Mouse (Mus musculus): Measurements from ENCODE around the gene Nbeal2. TPM values are rescaled to one million over a fixed set of nuclear protein-coding genes. Genes with fewer than 3 reads are reported as not detected.

The Nbeal2 gene
- polyA plus RNA-seq, 1 experiment from 2014 or later = 4.8 TPM

DNA sequence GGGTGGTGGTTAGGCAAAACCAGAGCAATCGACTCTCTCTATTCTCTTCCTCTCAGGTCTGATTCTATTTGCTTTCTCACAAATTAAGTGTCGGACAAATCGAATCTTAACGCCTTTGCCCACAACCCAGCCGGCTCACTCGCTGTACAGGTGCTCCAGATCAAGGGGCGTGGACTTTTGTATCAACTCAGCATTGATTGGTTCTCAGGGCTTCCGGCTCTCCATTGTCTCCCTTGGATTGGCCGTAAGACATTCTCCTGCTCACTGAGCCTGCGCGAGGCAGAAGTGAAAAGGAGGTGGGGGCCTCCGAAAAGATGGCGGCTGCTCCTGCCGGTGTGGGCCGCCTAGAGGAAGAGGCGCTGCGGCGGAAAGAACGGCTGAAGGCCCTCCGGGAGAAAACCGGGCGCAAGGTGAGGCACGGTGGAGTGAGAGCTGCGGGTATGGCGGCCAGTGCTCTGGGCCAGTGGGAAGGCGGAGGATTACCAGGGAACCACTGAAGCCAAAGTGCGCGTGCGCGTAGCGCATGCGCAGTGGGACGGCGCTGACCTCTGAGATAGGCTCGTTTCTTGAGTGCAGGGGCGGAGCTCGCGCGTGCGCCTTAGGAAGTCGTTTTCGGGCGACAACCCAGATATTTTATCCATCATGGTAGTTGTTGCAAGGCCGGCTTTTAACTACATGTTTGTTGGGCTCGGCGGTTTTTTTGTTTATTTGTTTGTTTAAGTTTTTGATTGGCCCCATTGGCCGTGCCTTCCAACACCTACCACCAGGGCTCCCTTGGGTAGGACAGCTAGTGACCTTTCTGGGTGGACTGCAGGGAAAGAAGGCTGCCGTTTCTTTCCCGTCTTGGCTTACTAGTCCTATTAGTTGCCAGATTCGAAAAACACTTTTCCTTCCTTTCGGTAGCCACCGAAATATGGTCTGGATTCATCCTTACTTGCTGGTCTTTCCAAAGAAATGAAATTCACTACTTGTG lies 2.6 kb upstream of the Nbeal2 start, which contains the start of gene Ccdc12:
Gene Ccdc12 (plus strand): TSS at position 255 of the 973 bp plus-strand sequence.
- H3K27me3 ChIP-seq (ENCODE audit: control insufficient read depth, insufficient read depth, low read length) = no peaks in the 10 kb centered on the region
- H3K36me3 ChIP-seq (ENCODE audit: control insufficient read depth, insufficient read depth, low read length) = no peaks in the 10 kb centered on the region
- H3K4me1 ChIP-seq (ENCODE audit: control insufficient read depth, insufficient read depth, low read length) = peaks cover 8% of the 10 kb centered on the region; the same call in 1 of the 2 replicates
- H3K9ac ChIP-seq (replicated peaks; ENCODE audit: low read depth, low read length) = peak within 1 kb of the TSS; percentile 74
- H3K9me3 ChIP-seq (ENCODE audit: control insufficient read depth, low read length) = no peaks in the 10 kb centered on the region
- H3K4me3 ChIP-seq (ENCODE audit: low read depth, low read length) = peak within 1 kb of the TSS; percentile 50
- under 1% methylated on average over 52 of the region's 52 CpGs for WGBS
- H3K27ac ChIP-seq (ENCODE audit: low read depth, low read length) = peak within 1 kb of the TSS; percentile 91
- H3K4me2 ChIP-seq (ENCODE audit: low read depth, low read length) = peak within 1 kb of the TSS; percentile 72
- ATAC-seq (ENCODE audit: low read depth) = peak; percentile 98

DNA sequence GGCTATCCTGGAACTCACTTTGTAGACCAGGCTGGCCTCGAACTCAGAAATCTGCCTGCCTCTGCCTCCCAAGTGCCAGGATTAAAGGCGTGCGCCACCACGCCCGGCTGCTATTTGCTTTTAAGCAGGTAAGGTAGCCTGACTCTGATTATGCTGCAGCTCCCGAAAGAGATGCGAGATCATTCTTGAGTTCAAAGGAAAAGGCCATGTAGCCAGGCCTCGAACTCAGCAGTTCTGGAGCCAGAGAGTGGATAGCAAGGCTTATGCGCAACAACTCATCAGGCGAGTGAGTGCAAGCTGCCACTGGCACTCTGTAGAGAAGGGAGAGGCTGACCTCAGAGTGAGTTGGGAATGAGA lies 1.7 kb upstream of the Nbeal2 start:
- peak overlapping the region; percentile 78 for H3K27ac ChIP-seq (ENCODE audit: low read depth, low read length)
- H3K27me3 ChIP-seq (ENCODE audit: control insufficient read depth, insufficient read depth, low read length) = no peaks in the 10 kb centered on the region
- WGBS = 88% methylated on average over 10 of the region's 10 CpGs
- peaks cover 8% of the 10 kb centered on the region; the same call in 1 of the 2 replicates for H3K4me1 ChIP-seq (ENCODE audit: control insufficient read depth, insufficient read depth, low read length)
- H3K36me3 ChIP-seq (ENCODE audit: control insufficient read depth, insufficient read depth, low read length) = no peaks in the 10 kb centered on the region
- H3K4me2 ChIP-seq (ENCODE audit: low read depth, low read length) = peak overlapping the region; percentile 53
- peak overlapping the region; percentile 50; the same call in 1 of the 2 replicates for H3K4me3 ChIP-seq (ENCODE audit: low read depth, low read length)
- ATAC-seq (ENCODE audit: low read depth) = no peak
- no peaks in the 10 kb centered on the region for H3K9me3 ChIP-seq (ENCODE audit: control insufficient read depth, low read length)
- H3K9ac ChIP-seq (replicated peaks; ENCODE audit: low read depth, low read length) = 0 out of 2 replicates have a peak overlapping the region, but pooled peaks have one; percentile 37

DNA sequence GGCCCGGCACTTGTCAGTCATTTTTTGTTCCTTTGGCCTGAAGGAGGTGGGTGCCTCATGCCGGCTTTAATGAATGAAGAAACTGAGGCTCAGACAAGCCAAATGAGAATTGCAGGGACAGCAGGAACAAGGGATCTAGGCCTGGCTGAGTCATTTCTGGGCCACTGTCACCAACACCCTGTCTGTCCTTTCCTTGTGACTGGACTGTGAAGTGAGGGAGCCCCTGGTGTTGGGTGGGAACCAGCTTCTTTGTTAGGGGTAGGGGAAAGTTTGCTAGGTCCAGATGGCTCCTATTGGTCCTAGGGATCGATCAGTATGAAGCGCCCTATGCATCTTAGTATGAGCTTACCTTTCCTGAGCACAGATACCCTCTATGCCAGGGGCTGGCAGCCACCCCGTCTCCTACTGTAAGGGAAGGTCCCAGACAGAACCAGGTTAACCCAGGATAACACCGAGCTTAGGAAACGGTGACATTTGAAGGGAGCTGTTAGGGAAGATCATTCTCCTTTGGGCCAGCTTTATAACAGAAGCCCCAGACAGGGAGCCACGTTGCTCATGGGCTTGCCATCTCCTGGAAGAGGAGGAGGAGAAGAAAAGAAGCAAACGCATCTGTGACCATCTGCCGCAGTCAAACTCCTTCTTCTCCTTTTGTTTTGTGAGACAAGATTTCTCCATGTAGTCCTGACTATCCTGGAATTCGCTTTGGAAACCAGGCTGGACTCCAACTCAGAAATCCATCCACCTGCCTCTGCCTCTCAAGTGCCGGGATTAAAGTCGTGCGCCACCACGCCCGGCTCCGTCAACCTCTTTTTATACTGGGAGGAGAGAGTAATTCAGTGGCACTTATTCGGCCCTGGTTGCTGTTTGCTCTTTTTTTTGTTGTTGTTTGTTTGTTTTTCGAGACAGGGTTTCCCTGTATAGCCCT lies 1.0 kb upstream of the Nbeal2 start:
- peaks cover 8% of the 10 kb centered on the region; the same call in 1 of the 2 replicates for H3K4me1 ChIP-seq (ENCODE audit: control insufficient read depth, insufficient read depth, low read length)
- no peaks in the 10 kb centered on the region for H3K36me3 ChIP-seq (ENCODE audit: control insufficient read depth, insufficient read depth, low read length)
- H3K27me3 ChIP-seq (ENCODE audit: control insufficient read depth, insufficient read depth, low read length) = no peaks in the 10 kb centered on the region
- no peak overlapping the region for H3K4me3 ChIP-seq (ENCODE audit: low read depth, low read length)
- no peak overlapping the region for H3K9ac ChIP-seq (replicated peaks; ENCODE audit: low read depth, low read length)
- H3K4me2 ChIP-seq (ENCODE audit: low read depth, low read length) = peak overlapping the region; percentile 82
- H3K27ac ChIP-seq (ENCODE audit: low read depth, low read length) = no peak overlapping the region
- H3K9me3 ChIP-seq (ENCODE audit: control insufficient read depth, low read length) = no peaks in the 10 kb centered on the region
- ATAC-seq (ENCODE audit: low read depth) = no peak
- WGBS = 82% methylated on average over 19 of the region's 19 CpGs

DNA sequence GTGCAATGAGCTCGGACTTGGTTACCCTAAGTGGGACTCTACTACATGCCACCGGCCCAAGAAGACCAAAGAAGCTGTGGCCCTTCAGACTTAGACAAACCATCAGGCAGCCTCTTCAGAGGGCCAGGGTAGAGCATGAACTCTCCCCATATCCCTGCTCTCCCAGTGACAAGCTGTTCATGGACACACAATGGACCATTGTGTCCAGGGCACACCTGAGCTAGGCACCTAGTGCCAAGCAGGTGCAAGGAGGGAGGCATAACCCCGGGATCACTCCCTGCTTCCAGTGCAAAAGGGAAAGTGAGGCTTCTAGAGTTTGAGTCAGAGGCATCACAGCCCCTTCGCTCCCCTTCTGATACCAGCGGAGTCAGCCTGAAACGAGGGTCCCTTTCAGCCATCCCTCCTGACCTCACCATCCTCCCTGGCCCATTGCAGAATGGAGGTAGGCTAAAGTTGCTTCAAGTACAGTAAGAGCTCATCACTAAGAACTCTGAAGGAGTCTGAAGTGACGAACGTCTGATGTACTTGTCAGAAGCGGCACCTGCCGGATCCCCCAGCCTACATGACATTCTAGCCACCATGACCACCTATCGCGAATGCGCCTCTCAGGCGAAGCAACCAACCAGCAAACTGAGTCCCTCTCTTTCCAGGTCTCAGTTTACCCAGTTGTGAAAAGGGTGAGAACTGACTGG lies 852 bp downstream of the Nbeal2 start:
- no peaks in the 10 kb centered on the region for H3K36me3 ChIP-seq (ENCODE audit: control insufficient read depth, insufficient read depth, low read length)
- H3K4me1 ChIP-seq (ENCODE audit: control insufficient read depth, insufficient read depth, low read length) = peaks cover 8% of the 10 kb centered on the region; the same call in 1 of the 2 replicates
- no peak overlapping the region for H3K27ac ChIP-seq (ENCODE audit: low read depth, low read length)
- ATAC-seq (ENCODE audit: low read depth) = no peak
- peak overlapping the region; percentile 50 for H3K9ac ChIP-seq (replicated peaks; ENCODE audit: low read depth, low read length)
- H3K4me3 ChIP-seq (ENCODE audit: low read depth, low read length) = peak overlapping the region; percentile 47
- no peaks in the 10 kb centered on the region for H3K9me3 ChIP-seq (ENCODE audit: control insufficient read depth, low read length)
- 19% methylated on average over 14 of the region's 14 CpGs for WGBS
- peak overlapping the region; percentile 82 for H3K4me2 ChIP-seq (ENCODE audit: low read depth, low read length)
- no peaks in the 10 kb centered on the region for H3K27me3 ChIP-seq (ENCODE audit: control insufficient read depth, insufficient read depth, low read length)

DNA sequence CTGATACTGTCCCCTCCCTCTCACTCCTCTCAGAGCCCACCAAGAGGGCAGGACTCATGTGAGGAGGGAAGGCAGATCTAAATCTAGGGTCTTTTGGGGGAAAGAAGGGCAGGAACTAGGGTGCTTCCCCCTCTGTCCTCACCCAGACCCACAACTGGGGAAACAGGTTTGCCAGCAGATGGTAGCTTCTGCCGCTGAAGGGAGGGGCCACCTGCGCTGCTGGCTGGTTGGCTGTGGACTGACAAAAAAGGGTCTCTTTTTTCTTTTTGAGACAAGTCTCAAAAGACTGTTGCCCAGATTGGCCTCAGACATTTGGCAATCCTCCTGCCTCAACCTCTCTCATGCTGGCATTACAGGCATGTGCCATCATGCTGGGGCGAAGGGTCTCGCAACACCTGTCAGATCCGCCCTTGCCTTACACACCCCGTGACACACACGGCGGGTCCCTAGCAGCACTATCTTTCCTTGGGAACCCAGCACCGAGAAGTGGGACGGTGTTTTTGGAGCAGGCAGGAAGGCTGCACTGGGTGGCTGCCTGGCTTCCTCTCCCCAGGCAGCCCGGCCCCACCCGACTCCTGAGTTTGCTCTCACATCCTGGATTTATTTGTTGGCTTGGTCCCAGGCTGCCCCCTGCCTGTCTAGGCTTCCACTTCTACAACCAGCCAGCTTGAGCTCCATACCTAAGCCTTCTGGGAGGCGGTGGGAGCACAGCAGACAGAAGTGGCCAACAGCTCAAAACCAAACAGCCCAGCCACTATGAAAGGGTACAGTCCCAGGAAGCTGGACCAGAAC lies 1.8 kb downstream of the Nbeal2 start:
- no peaks in the 10 kb centered on the region for H3K36me3 ChIP-seq (ENCODE audit: control insufficient read depth, insufficient read depth, low read length)
- no peak for ATAC-seq (ENCODE audit: low read depth)
- WGBS = 38% methylated on average over 13 of the region's 13 CpGs
- H3K4me1 ChIP-seq (ENCODE audit: control insufficient read depth, insufficient read depth, low read length) = peaks cover 8% of the 10 kb centered on the region; the same call in 1 of the 2 replicates
- H3K4me2 ChIP-seq (ENCODE audit: low read depth, low read length) = peak overlapping the region; percentile 82
- H3K9me3 ChIP-seq (ENCODE audit: control insufficient read depth, low read length) = no peaks in the 10 kb centered on the region
- H3K27me3 ChIP-seq (ENCODE audit: control insufficient read depth, insufficient read depth, low read length) = no peaks in the 10 kb centered on the region
- no peak overlapping the region for H3K9ac ChIP-seq (replicated peaks; ENCODE audit: low read depth, low read length)
- H3K27ac ChIP-seq (ENCODE audit: low read depth, low read length) = no peak overlapping the region
- no peak overlapping the region for H3K4me3 ChIP-seq (ENCODE audit: low read depth, low read length)

DNA sequence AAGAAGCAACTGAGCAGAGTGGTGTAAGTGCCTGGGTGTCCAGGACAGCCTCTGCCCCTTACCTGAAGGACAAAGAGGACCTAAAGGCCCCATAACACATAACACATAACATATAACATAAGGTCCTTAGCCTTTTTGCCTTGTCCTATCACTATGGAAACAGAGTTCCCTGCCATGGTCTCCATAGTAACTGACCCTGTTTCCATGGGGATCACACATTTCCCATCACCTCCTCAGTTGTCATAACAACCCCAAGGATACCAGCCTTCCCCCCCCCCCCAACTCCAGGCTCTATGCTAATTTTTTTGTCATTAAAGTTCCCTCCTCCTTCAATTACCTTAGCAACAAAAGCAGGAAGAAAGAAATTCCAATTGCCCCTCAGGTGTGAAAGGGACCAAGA lies 4.2 kb downstream of the Nbeal2 start:
- H3K36me3 ChIP-seq (ENCODE audit: control insufficient read depth, insufficient read depth, low read length) = no peaks in the 10 kb centered on the region
- no peak for ATAC-seq (ENCODE audit: low read depth)
- no peak overlapping the region for H3K4me2 ChIP-seq (ENCODE audit: low read depth, low read length)
- H3K4me1 ChIP-seq (ENCODE audit: control insufficient read depth, insufficient read depth, low read length) = peaks cover 8% of the 10 kb centered on the region; the same call in 1 of the 2 replicates
- H3K9ac ChIP-seq (replicated peaks; ENCODE audit: low read depth, low read length) = no peak overlapping the region
- H3K4me3 ChIP-seq (ENCODE audit: low read depth, low read length) = no peak overlapping the region
- H3K9me3 ChIP-seq (ENCODE audit: control insufficient read depth, low read length) = no peaks in the 10 kb centered on the region
- H3K27ac ChIP-seq (ENCODE audit: low read depth, low read length) = no peak overlapping the region
- no peaks in the 10 kb centered on the region for H3K27me3 ChIP-seq (ENCODE audit: control insufficient read depth, insufficient read depth, low read length)

DNA sequence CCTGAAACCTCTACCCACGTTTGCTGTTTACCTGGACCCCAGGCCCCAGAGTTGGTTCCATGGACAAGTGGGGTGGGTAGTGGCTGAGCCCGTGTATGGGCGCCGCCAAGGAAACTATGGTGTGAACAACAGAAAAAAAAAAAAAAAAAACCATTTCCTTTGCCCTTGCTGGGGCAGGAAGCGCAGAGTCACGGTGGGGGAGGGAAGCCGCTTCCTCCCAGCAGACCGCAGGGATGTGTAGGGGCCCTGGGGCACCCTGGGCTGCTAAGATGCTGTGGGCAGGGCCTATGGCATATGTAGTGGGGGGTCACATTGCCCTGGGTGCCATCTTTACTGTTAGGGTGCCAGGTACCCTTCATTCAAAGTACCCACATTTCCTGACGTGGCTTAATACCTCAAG lies 8.7 kb downstream of the Nbeal2 start:
- 81% methylated on average over 9 of the region's 9 CpGs for WGBS
- no peaks in the 10 kb centered on the region for H3K27me3 ChIP-seq (ENCODE audit: control insufficient read depth, insufficient read depth, low read length)
- H3K9me3 ChIP-seq (ENCODE audit: control insufficient read depth, low read length) = no peaks in the 10 kb centered on the region
- H3K4me2 ChIP-seq (ENCODE audit: low read depth, low read length) = no peak overlapping the region
- no peaks in the 10 kb centered on the region for H3K4me1 ChIP-seq (ENCODE audit: control insufficient read depth, insufficient read depth, low read length)
- H3K36me3 ChIP-seq (ENCODE audit: control insufficient read depth, insufficient read depth, low read length) = no peaks in the 10 kb centered on the region
- no peak overlapping the region for H3K27ac ChIP-seq (ENCODE audit: low read depth, low read length)
- H3K9ac ChIP-seq (replicated peaks; ENCODE audit: low read depth, low read length) = no peak overlapping the region
- H3K4me3 ChIP-seq (ENCODE audit: low read depth, low read length) = no peak overlapping the region
- ATAC-seq (ENCODE audit: low read depth) = no peak

DNA sequence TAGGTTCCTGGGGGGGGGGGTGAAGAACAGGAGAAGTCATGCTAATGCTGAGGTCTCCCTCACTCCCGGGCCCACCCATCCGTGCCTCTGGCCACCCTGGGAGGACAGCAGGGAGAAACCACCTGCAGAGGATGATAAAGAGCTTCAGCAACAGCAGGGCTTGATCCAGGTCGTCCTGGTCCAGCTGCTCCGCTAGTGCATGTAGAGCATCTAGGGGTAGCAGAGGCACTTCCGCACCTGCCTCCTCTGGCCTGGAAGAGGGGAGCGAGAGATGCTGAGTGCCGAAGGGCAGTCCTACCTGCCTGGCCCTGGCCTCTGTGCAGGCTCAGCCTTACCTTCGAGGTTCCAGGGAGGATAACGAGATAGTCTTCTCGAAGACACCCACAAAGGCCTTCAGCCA lies 9.7 kb downstream of the Nbeal2 start:
- H3K9me3 ChIP-seq (ENCODE audit: control insufficient read depth, low read length) = no peaks in the 10 kb centered on the region
- no peak for ATAC-seq (ENCODE audit: low read depth)
- H3K4me2 ChIP-seq (ENCODE audit: low read depth, low read length) = no peak overlapping the region
- no peaks in the 10 kb centered on the region for H3K4me1 ChIP-seq (ENCODE audit: control insufficient read depth, insufficient read depth, low read length)
- no peak overlapping the region for H3K27ac ChIP-seq (ENCODE audit: low read depth, low read length)
- WGBS = 89% methylated on average over 10 of the region's 10 CpGs
- no peaks in the 10 kb centered on the region for H3K36me3 ChIP-seq (ENCODE audit: control insufficient read depth, insufficient read depth, low read length)
- no peak overlapping the region for H3K9ac ChIP-seq (replicated peaks; ENCODE audit: low read depth, low read length)
- no peak overlapping the region for H3K4me3 ChIP-seq (ENCODE audit: low read depth, low read length)
- no peaks in the 10 kb centered on the region for H3K27me3 ChIP-seq (ENCODE audit: control insufficient read depth, insufficient read depth, low read length)

All from neural tube, embryonic 14.5 days (tissue).